Mouse (Mus musculus): ENCODE measurements at regions not wholly inside any gene's neighbourhood (a gene's known extent, or its start where the extent isn't known, plus 50 kb on each side); places are given as distances from the start of the nearest gene placed in this dataset.

GRCm38 (mm10) chr6:14409772-14410171, 345.3 kb downstream of the Ppp1r3a start:
- peak; percentile 4 to 44 for DNase-seq (ENCODE audit: low spot score in 2 of 2)

- no peak for DNase-seq (ENCODE audit: low spot score in 2 of 2)
These were observed 347.3 kb downstream of the Ppp1r3a start for GRCm38 (mm10) chr6:14407754-14408153.

- DNase-seq (ENCODE audit: low spot score in 2 of 2) = peak; percentile 15 to 67
These were observed 396.8 kb downstream of the Ppp1r3a start for GRCm38 (mm10) chr6:14358280-14358679.
